Mouse (Mus musculus) intestine, embryonic 16.5 days (tissue): Measurements from ENCODE around the gene Ocm. TPM values are rescaled to one million over a fixed set of nuclear protein-coding genes. Genes with fewer than 3 reads are reported as not detected.
A peak's percentile ranks its signal among the peaks of the same experiment; 100 is the strongest.
"Not testable (repeated sequence)": the region's sequence is repeated elsewhere in the genome, so short reads cannot be mapped to it uniquely, and the experiment has no call there.

ENCODE experiments used
- ATAC-seq: fragments of 200-750 bp; cut with Nextera tagmentation; 2 replicates; pipeline ENCODE4 v1.8.0; 2017; ENCODE audit warnings: moderate TSS enrichment, moderate library complexity
- H3K27ac ChIP-seq: fragments of 300-500 bp; sonication (generic); 2 replicates; pipeline ENCODE4 v1.5.1; 2014; ENCODE audit warnings: mild to moderate bottlenecking, low read length
- H3K27me3 ChIP-seq: fragments of 300-500 bp; sonication (generic); replicated peaks from 2 replicates; pipeline ENCODE4 v1.6.1; 2014; ENCODE audit warnings: low read length, control low read depth, mixed read lengths; ENCODE audit not compliant: control insufficient read depth, insufficient read depth
- H3K36me3 ChIP-seq: fragments of 300-500 bp; sonication (generic); 2 replicates; pipeline ENCODE4 v1.6.1; 2014; ENCODE audit warnings: low read length, control low read depth; ENCODE audit not compliant: control insufficient read depth, insufficient read depth
- H3K4me1 ChIP-seq: fragments of 300-500 bp; sonication (generic); 2 replicates; pipeline ENCODE4 v1.6.1; 2014; ENCODE audit warnings: low read length, control low read depth, mixed read lengths; ENCODE audit not compliant: control insufficient read depth, insufficient read depth
- H3K4me2 ChIP-seq: fragments of 300-500 bp; sonication (generic); 2 replicates; pipeline ENCODE4 v1.6.1; 2014; ENCODE audit warnings: low read depth, low read length, control low read depth
- H3K4me3 ChIP-seq: fragments of 300-500 bp; sonication (generic); 2 replicates; pipeline ENCODE4 v1.5.1; 2014; ENCODE audit warnings: mild to moderate bottlenecking, low read length
- H3K9ac ChIP-seq: fragments of 300-500 bp; sonication (generic); 2 replicates; pipeline ENCODE4 v1.6.1; 2014; ENCODE audit warnings: low read depth, low read length
- H3K9me3 ChIP-seq: fragments of 300-500 bp; sonication (generic); 2 replicates; pipeline ENCODE4 v1.6.1; 2016; ENCODE audit warnings: low read length, control low read depth; ENCODE audit not compliant: control insufficient read depth
- WGBS: fragments of 180-500 bp; shearing (Covaris S2); extraction: QIAGEN DNeasy Blood & Tissue Kit; methylation state at CpG from one replicate; pipeline ENCODE4 v1.1.7; 2014; 5-methylcytosine and 5-hydroxymethylcytosine counted together
- polyA plus RNA-seq: library from polyadenylated mRNA; unstranded; fragments of >200 nt; fragmentation: Nextera tagmentation; extraction: Ambion mirVana; gene quantifications from 2 replicates; pipeline ENCODE4 v1.2.1, GENCODE M21; 2015

Gene Ocm
- polyA plus RNA-seq, 1 experiment from 2014 or later = not detected

- WGBS = 2% methylated on average over 47 of the region's 47 CpGs
- Histone ChIP-seq H3K27me3 (no peaks in the 10 kb centered on the region), H3K9ac (peak within 1 kb of the TSS; percentile 96), H3K4me3 (peak within 1 kb of the TSS; percentile 95), H3K36me3 (no peaks in the 10 kb centered on the region; the same call in 1 of the 2 replicates), H3K4me2 (peak within 1 kb of the TSS; percentile 43), H3K9me3 (no peaks in the 10 kb centered on the region), H3K4me1 (no peaks in the 10 kb centered on the region), H3K27ac (peak within 1 kb of the TSS; percentile 83)
- peak; percentile 99 for ATAC-seq
Measured at GRCm38 (mm10) chr5:144014551-144015311, 11.7 kb downstream of the Ocm start, which contains the start of gene Ccz1. Gene Ccz1 (minus strand): TSS chr5:144014877.

- not testable (repeated sequence) for H3K36me3 ChIP-seq, H3K4me1 ChIP-seq, H3K27ac ChIP-seq, H3K9me3 ChIP-seq, H3K9ac ChIP-seq, ATAC-seq, H3K27me3 ChIP-seq
- H3K4me2 ChIP-seq = peak overlapping the region; percentile 43; the same call in 1 of the 2 replicates
- H3K4me3 ChIP-seq = peak overlapping the region; percentile 95
- WGBS = 58% methylated on average over 12 of the region's 13 CpGs
Measured at GRCm38 (mm10) chr5:144013366-144014134, 12.9 kb downstream of the Ocm start.

- Histone ChIP-seq H3K4me2 (no peak overlapping the region), H3K9ac (no peak overlapping the region), H3K4me1 (no peaks in the 10 kb centered on the region), H3K4me3 (no peak overlapping the region), H3K36me3 (peaks cover 14% of the 10 kb centered on the region), H3K27me3 (no peaks in the 10 kb centered on the region), H3K27ac (no peak overlapping the region), H3K9me3 (no peaks in the 10 kb centered on the region)
- ATAC-seq = no peak
- WGBS = 91% methylated on average over 15 of the region's 15 CpGs
Measured at GRCm38 (mm10) chr5:144002461-144003192, 23.8 kb downstream of the Ocm start.

- 91% methylated on average over 1 of the region's 1 CpGs for WGBS
- Histone ChIP-seq H3K4me3 (no peak overlapping the region), H3K4me1 (no peaks in the 10 kb centered on the region), H3K27me3 (no peaks in the 10 kb centered on the region), H3K9me3 (no peaks in the 10 kb centered on the region), H3K27ac (no peak overlapping the region), H3K4me2 (no peak overlapping the region), H3K36me3 (peaks cover 17% of the 10 kb centered on the region), H3K9ac (no peak overlapping the region)
- ATAC-seq = no peak
Measured at GRCm38 (mm10) chr5:143999409-143999808, 27.1 kb downstream of the Ocm start.

GRCm38 (mm10) chr5:143994632-143995365 is 31.7 kb downstream of the Ocm start:
- ATAC-seq = no peak
- Histone ChIP-seq H3K4me3 (no peak overlapping the region), H3K4me2 (no peak overlapping the region), H3K4me1 (no peaks in the 10 kb centered on the region), H3K27ac (no peak overlapping the region), H3K27me3 (no peaks in the 10 kb centered on the region), H3K36me3 (peaks cover 30% of the 10 kb centered on the region), H3K9ac (no peak overlapping the region), H3K9me3 (no peaks in the 10 kb centered on the region)
- 75% methylated on average over 11 of the region's 11 CpGs for WGBS

- H3K4me3 ChIP-seq = no peak overlapping the region
- H3K4me2 ChIP-seq = no peak overlapping the region
Measured at GRCm38 (mm10) chr5:143993849-143994248, 32.6 kb downstream of the Ocm start.

GRCm38 (mm10) chr5:143993260-143993659 is 33.2 kb downstream of the Ocm start:
- Histone ChIP-seq H3K4me3 (no peak overlapping the region), H3K27ac (no peak overlapping the region; the same call in 1 of the 2 replicates), H3K27me3 (no peaks in the 10 kb centered on the region), H3K4me1 (no peaks in the 10 kb centered on the region), H3K4me2 (no peak overlapping the region), H3K36me3 (peaks cover 33% of the 10 kb centered on the region), H3K9me3 (no peaks in the 10 kb centered on the region), H3K9ac (no peak overlapping the region)
- 88% methylated on average over 8 of the region's 8 CpGs for WGBS
- ATAC-seq = no peak

More at GRCm38 (mm10) chr5:143993849-143994248, 32.6 kb downstream of the Ocm start:
- WGBS = 92% methylated on average over 5 of the region's 5 CpGs
- no peaks in the 10 kb centered on the region for H3K4me1 ChIP-seq
- no peaks in the 10 kb centered on the region for H3K9me3 ChIP-seq
- no peak overlapping the region for H3K27ac ChIP-seq
- H3K9ac ChIP-seq = no peak overlapping the region
- no peak for ATAC-seq
- peaks cover 29% of the 10 kb centered on the region for H3K36me3 ChIP-seq
- no peaks in the 10 kb centered on the region for H3K27me3 ChIP-seq

GRCm38 (mm10) chr5:143992661-143993060 is 33.8 kb downstream of the Ocm start:
- ATAC-seq = 0 out of 2 replicates have a peak, but pooled peaks have one; percentile 26
- WGBS = 74% methylated on average over 10 of the region's 10 CpGs
- Histone ChIP-seq H3K9me3 (no peaks in the 10 kb centered on the region), H3K27ac (no peak overlapping the region; the same call in 1 of the 2 replicates), H3K9ac (no peak overlapping the region), H3K4me2 (no peak overlapping the region), H3K36me3 (peaks cover 33% of the 10 kb centered on the region), H3K4me3 (no peak overlapping the region), H3K27me3 (no peaks in the 10 kb centered on the region), H3K4me1 (no peaks in the 10 kb centered on the region)
